Mouse (Mus musculus): ENCODE data around the gene Gm21981. TPM values are rescaled to one million over a fixed set of nuclear protein-coding genes. Genes with fewer than 3 reads are reported as not detected.

The Gm21981 gene
- polyA plus RNA-seq, 1 experiment from 2014 or later: 1.4 TPM

DNA sequence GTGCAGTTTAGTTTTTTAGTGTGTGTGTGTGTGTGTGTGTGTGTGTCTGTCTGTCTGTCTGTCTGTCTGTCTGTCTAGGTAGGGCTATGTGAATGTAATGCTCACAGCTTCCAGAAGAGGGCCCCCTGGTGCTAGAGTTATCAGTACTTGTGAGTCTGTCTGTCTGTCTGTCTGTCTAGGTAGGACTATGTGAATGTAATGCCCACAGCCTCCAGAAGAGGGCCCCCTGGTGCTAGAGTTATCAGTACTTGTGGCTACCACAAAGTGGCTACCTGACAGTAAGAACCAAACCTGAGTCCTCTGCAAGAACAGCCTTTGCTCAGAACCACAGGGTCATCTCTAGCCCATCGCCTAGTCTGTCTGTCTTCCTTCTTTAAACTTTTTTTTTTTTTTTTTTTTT, 47.6 kb downstream of the Gm21981 start:
- Histone ChIP-seq H3K4me3 (ENCODE audit: control insufficient read depth in 1 of 2, insufficient read depth in 1 of 2, low read depth in 1 of 2, low read length in 2 of 2) (no peak overlapping the region), H3K27me3 (ENCODE audit: control insufficient read depth, insufficient read depth, low read length) (no peaks in the 10 kb centered on the region), H3K9ac (ENCODE audit: low read length) (no peak overlapping the region), H3K9me3 (ENCODE audit: control insufficient read depth, low read length) (no peaks in the 10 kb centered on the region), H3K27ac (replicated peaks in 1 of 2; ENCODE audit: control insufficient read depth in 1 of 2, insufficient read depth in 1 of 2, low read depth in 2 of 2, low read length in 2 of 2) (no peak overlapping the region), H3K4me1 (ENCODE audit: control insufficient read depth in 2 of 2, insufficient read depth in 2 of 2, low read length in 2 of 2) (no peaks in the 10 kb centered on the region), H3K36me3 (ENCODE audit: control insufficient read depth, insufficient read depth, low read length) (peaks cover 8% of the 10 kb centered on the region), H3K4me2 (ENCODE audit: low read length) (no peak overlapping the region)
- no peak for ATAC-seq (ENCODE audit: insufficient number of reproducible peaks, insufficient read depth, low FRiP score, low read depth)
- WGBS: 95% methylated on average over 1 of the region's 1 CpGs

DNA sequence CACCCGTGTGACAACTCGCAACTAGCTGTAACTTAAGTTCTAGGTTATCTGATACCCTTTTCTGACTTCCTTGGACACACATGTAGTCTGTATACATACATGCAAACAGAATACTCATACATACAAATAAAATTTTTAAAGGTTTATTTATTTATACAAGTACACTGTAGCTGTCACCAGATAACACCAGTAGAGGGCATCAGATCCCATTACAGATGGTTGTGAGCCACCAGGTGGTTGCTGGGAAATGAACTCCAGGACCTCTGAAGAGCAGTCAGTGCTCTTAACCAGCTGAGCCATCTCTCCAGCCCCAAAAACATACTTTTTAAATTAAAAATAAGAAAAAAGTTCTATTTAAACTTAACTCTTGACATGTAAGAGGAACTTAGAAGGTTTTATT, 51.3 kb downstream of the Gm21981 start:
- Histone ChIP-seq H3K4me3 (ENCODE audit: control insufficient read depth in 1 of 2, insufficient read depth in 1 of 2, low read depth in 1 of 2, low read length in 2 of 2) (no peak overlapping the region), H3K9ac (ENCODE audit: low read length) (no peak overlapping the region), H3K36me3 (ENCODE audit: control insufficient read depth, insufficient read depth, low read length) (no peaks in the 10 kb centered on the region), H3K27ac (replicated peaks in 1 of 2; ENCODE audit: control insufficient read depth in 1 of 2, insufficient read depth in 1 of 2, low read depth in 2 of 2, low read length in 2 of 2) (no peak overlapping the region), H3K4me1 (ENCODE audit: control insufficient read depth in 2 of 2, insufficient read depth in 2 of 2, low read length in 2 of 2) (no peaks in the 10 kb centered on the region), H3K27me3 (ENCODE audit: control insufficient read depth, insufficient read depth, low read length) (no peaks in the 10 kb centered on the region), H3K4me2 (ENCODE audit: low read length) (no peak overlapping the region), H3K9me3 (ENCODE audit: control insufficient read depth, low read length) (no peaks in the 10 kb centered on the region)
- no peak for ATAC-seq (ENCODE audit: insufficient number of reproducible peaks, insufficient read depth, low FRiP score, low read depth)
- 88% methylated on average over 2 of the region's 2 CpGs for WGBS

Other genes with a start within 250 kb of the Gm21981 start
- 16.2 and 16.8 TPM in 2 replicates for gene Taf8, start 192.2 kb downstream of the Gm21981 start, polyA plus RNA-seq (2014; fragmentation: Nextera tagmentation; extraction: Ambion mirVana)
- gene Ccnd3, start 189.4 kb downstream of the Gm21981 start, polyA plus RNA-seq (2014; fragmentation: Nextera tagmentation; extraction: Ambion mirVana): 466 and 469 TPM in 2 replicates
- gene Bysl, start 83.0 kb downstream of the Gm21981 start, polyA plus RNA-seq (2014; fragmentation: Nextera tagmentation; extraction: Ambion mirVana): 18.3 and 18.7 TPM in 2 replicates
- 28.6 and 30.9 TPM in 2 replicates for gene Med20, start 82.9 kb downstream of the Gm21981 start, polyA plus RNA-seq (2014; fragmentation: Nextera tagmentation; extraction: Ambion mirVana)
- 1.7 and 2.2 TPM in 2 replicates for gene Gm20517, start 82.9 kb downstream of the Gm21981 start, polyA plus RNA-seq (2014; fragmentation: Nextera tagmentation; extraction: Ambion mirVana)
- gene Usp49, start 63.8 kb downstream of the Gm21981 start, polyA plus RNA-seq (2014; fragmentation: Nextera tagmentation; extraction: Ambion mirVana): 3.0 and 3.2 TPM in 2 replicates
- gene Tomm6, start 6.1 kb downstream of the Gm21981 start, polyA plus RNA-seq (2014; fragmentation: Nextera tagmentation; extraction: Ambion mirVana): 354 and 369 TPM in 2 replicates
- 2.8 TPM in 2 replicates for gene Frs3, start 5.4 kb downstream of the Gm21981 start, polyA plus RNA-seq (2014; fragmentation: Nextera tagmentation; extraction: Ambion mirVana)
- 0.78 TPM in 1 of 2 replicates, not detected in the other for gene Prickle4, start 281 bp upstream of the Gm21981 start, polyA plus RNA-seq (2014; fragmentation: Nextera tagmentation; extraction: Ambion mirVana)
- 0.15 TPM in 1 of 2 replicates, not detected in the other for gene Pgc, start 32.4 kb upstream of the Gm21981 start, polyA plus RNA-seq (2014; fragmentation: Nextera tagmentation; extraction: Ambion mirVana)
- 17.8 and 21.2 TPM in 2 replicates for gene Tfeb, start 42.6 kb upstream of the Gm21981 start, polyA plus RNA-seq (2014; fragmentation: Nextera tagmentation; extraction: Ambion mirVana)
- 10.4 and 26.3 TPM in 2 replicates for gene Mdfi, start 140.2 kb upstream of the Gm21981 start, polyA plus RNA-seq (2014; fragmentation: Nextera tagmentation; extraction: Ambion mirVana)
- gene Foxp4, start 230.2 kb upstream of the Gm21981 start, polyA plus RNA-seq (2014; fragmentation: Nextera tagmentation; extraction: Ambion mirVana): 10.8 and 13.6 TPM in 2 replicates